Mouse (Mus musculus) spleen, adult 18-20 months (tissue): ENCODE results near the gene Gm17428.
"Not testable (repeated sequence)": the region's sequence is repeated elsewhere in the genome, so short reads cannot be mapped to it uniquely, and the experiment has no call there.

Experiments used
- DNase-seq, 2 experiments: peaks; one replicate each; pipeline ENCODE4 v3.0.0; 2022; ENCODE audit warnings: mixed read lengths in 2 of 2

The Gm17428 gene

GRCm38 (mm10) chr14:54953664-54954206, 23.0 kb upstream of the Gm17428 start:
- DNase-seq = no peak

DNA sequence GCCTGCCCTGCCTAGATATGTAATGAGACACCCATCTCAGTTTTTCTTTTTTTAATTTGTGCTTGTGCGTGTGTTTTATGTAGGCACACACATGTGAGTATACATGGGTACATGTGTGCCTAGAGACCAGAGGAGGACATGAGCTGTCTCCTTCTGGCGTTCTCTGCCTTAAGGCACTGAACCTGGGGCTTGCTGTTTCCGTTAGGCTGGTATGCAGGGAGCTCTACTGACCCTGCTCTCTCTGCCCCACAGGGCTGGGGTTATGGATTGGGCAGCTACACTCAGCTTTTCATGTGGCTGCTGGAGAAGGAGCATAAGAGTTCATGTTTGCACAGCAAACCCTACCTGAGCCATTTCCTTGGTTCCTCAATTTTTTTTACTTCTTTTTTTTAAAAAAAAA, 22.3 kb upstream of the Gm17428 start:
- DNase-seq = no peak

- DNase-seq = no peak
These were observed 21.3 kb upstream of the Gm17428 start for GRCm38 (mm10) chr14:54955481-54955880.

- no peak for DNase-seq
These were observed 20.2 kb upstream of the Gm17428 start for GRCm38 (mm10) chr14:54956533-54956932.

DNA sequence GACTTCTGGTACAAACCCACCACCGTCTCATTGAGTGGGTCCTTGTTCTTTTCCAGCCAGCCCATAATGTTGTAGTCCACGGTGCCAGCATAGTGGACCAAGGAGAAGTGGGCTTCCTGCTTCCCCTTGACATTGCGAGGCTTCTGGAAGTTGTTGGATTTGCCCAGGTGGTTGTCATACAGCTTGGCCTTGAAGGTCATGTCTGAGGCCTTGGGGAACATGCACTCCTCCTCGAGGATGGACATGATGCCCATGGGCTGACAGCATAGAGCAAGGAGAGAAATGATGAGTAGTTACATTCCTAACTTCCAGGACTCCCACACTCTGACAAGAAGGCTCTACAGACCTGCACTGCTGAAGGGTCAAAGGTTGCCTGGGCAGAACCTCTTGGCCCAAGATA, 18.2 kb upstream of the Gm17428 start:
- no peak for DNase-seq

GRCm38 (mm10) chr14:54959197-54959596, 17.5 kb upstream of the Gm17428 start:
- no peak for DNase-seq

DNA sequence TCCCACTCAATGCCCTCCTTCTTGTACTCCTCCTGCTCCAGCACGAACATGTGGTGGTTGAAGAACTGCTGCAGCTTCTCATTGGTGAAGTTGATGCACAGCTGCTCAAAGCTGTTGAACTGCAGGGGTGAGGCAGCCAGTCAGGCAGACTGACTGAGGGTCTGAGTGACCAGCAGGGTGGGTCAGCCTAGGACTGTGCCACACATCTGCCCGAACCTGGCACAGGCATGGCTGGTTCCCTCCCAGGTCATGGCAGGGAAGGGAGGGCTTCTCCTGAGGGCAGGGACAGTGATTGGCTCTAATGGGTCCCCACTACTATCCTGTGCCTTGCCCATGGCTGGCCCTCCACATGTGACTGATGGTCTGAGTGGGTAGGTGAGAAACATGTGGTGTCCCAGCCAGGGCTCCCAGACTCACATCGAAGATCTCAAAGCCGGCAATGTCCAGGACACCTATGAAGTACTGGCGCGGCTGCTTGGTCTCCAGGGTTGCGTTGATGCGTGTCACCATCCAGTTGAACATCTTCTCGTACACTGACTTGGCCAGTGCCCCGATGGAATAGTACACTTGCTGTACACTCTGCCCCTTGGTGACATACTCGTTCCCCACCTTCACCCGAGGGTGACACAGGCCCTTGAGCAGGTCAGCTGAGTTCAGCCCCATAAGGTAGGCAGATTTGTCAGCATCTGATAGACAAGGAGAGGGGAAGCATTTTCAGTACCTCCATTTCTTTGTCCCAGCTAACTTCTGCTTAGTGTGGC, 16.7 kb upstream of the Gm17428 start:
- not testable (repeated sequence) for DNase-seq

GRCm38 (mm10) chr14:54960769-54961168, 16.0 kb upstream of the Gm17428 start:
- DNase-seq = no peak

DNA sequence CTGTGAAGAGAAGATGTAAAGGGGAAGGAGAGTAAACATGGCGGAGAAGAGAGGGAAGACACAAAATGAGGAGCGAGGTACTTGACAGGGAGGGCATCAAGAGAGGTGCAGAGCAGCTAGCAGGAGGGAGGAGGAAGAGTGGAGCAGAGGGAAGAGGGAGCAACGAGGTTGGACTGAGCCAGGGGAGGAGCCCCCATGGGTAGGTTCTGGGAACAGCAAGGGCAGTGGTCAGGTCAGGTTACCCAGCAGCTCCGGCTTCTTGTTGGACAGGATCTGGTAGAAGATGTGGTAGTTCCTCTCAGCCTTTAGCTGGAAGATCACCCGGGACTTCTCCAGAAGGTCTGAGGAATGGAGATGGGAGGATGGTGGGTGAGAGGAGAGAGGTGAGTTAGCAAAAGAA, 15.2 kb upstream of the Gm17428 start:
- DNase-seq = no peak

- DNase-seq = no peak
These were observed 14.0 kb upstream of the Gm17428 start for GRCm38 (mm10) chr14:54962714-54963113.

DNA sequence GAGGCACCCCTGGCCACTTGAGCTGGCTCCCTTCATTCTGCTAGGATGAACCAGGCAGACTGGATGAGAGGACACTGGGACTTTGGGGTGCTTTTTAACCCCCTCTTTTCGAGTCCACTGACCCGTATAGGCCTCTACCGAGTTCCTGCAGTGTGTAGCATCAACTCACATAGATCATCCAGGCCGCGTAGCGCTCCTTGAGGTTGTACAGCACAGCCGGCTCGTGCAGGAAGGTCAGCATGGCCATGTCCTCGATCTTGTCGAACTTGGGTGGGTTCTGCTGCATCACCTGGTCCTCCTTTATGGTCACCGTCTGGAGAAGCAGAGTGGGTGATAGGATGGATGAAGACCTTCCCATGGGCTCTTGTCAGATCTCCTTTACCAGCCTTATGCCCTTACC, 13.0 kb upstream of the Gm17428 start:
- DNase-seq = no peak

- no peak for DNase-seq
These were observed 11.7 kb upstream of the Gm17428 start for GRCm38 (mm10) chr14:54965044-54965443.

DNA sequence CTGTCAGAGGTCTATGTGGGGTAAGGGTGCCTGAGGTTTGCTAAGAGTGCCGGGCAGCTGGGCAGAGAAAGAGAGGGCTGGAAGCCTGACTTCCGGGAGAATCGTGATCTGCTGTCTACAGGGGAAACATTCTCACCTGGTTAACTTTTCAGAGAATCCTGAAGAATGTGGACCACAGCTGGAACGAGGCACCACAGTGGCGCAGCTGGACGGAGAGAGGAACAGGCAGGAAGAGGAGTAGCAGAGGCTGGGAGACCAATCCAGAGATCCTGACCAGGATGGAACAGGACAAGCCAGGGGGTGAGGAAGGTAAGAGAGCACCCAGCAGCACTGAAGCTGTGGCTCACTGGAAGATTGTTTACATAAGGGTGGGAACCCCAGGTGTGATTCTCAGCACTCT, 11.1 kb upstream of the Gm17428 start:
- DNase-seq = no peak

- no peak for DNase-seq
These were observed 10.3 kb upstream of the Gm17428 start, which contains the start of gene Myh6 for GRCm38 (mm10) chr14:54966320-54966977. TSS of gene Myh6 (minus strand) at chr14:54966927.

- no peak for DNase-seq
These were observed 8.9 kb upstream of the Gm17428 start for GRCm38 (mm10) chr14:54967874-54968273.

GRCm38 (mm10) chr14:54968344-54968743, 8.4 kb upstream of the Gm17428 start:
- DNase-seq = no peak

DNA sequence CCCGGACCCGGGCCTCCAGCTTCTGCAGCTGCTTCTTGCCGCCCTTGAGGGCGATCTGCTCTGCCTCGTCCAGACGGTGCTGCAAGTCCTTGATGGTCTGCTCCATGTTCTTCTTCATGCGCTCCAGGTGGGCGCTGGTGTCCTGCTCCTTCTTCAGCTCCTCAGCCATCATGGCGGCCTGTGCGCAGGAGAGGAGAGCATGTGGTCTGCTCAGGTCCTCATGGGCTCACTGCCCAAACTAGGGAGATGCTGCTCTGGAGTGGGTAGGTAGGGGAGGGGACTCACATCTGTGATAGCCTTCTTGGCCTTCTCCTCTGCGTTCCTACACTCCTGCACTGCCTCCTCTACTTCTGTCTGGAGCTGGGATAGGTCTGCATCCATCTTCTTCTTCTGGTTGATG, 3.9 kb upstream of the Gm17428 start:
- not testable (repeated sequence) for DNase-seq

- DNase-seq = no peak
These were observed 2.5 kb upstream of the Gm17428 start for GRCm38 (mm10) chr14:54974068-54974791.

GRCm38 (mm10) chr14:54978664-54979063, 1.9 kb downstream of the Gm17428 start:
- DNase-seq = no peak

GRCm38 (mm10) chr14:54981934-54982333, 5.2 kb downstream of the Gm17428 start:
- no peak for DNase-seq

GRCm38 (mm10) chr14:54988350-54988874, 11.7 kb downstream of the Gm17428 start:
- DNase-seq = not testable (repeated sequence)

GRCm38 (mm10) chr14:54988882-54989281, 12.1 kb downstream of the Gm17428 start:
- no peak for DNase-seq

DNA sequence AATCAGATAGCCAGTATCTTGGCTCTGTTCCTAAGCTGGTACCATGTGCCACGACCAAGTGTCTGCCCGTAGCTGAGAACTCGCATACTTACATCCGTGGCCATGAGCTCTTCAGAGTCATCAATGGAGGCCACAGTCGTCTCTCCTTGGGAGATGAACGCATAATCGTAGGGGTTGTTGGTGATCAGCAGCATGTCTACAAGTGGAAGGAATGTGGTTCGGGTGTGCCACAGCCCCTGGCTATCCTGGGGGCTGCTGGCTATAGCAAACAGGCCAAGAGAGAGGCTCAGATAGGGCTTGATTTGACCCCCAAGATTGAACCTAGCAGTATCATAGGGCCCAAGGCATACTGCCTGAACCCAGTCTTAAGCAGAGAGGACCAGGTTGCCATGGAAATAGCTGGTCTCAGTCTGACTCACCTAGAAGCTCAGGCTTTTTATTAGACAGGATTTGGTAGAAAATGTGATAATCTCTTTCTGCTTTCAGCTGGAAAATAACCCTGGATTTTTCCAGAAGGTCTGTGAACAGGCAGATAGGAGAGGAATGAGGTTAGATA, 13.2 kb downstream of the Gm17428 start:
- DNase-seq = no peak
